Mouse (Mus musculus): Measurements from ENCODE around the gene Sult1a1. TPM values are rescaled to one million over a fixed set of nuclear protein-coding genes. Genes with fewer than 3 reads are reported as not detected.

The Sult1a1 gene
- polyA plus RNA-seq, 1 experiment from 2014 or later: 58.4 TPM

GRCm38 (mm10) chr7:126663646-126664045 lies 12.6 kb downstream of the Sult1a1 start:
- no peaks in the 10 kb centered on the region for H3K9me3 ChIP-seq (ENCODE audit: low read length)
- no peaks in the 10 kb centered on the region for H3K36me3 ChIP-seq (ENCODE audit: insufficient read depth, low read length)
- DNase-seq (ENCODE audit: low spot score): peak; percentile 49
- no peaks in the 10 kb centered on the region for H3K27me3 ChIP-seq (replicated peaks; ENCODE audit: insufficient read depth, low read length)
- TF ChIP-seq CTCF (IDR thresholded peaks at IDR 0.05): no peak
- H3K4me3 ChIP-seq (ENCODE audit: low read depth, low read length): no peak overlapping the region
- peak overlapping the region; percentile 35; the same call in 1 of the 2 replicates for H3K27ac ChIP-seq (ENCODE audit: low read length)
- no peak overlapping the region for H3K4me2 ChIP-seq (replicated peaks; ENCODE audit: low read depth, low read length)
- no peak overlapping the region for H3K9ac ChIP-seq (replicated peaks; ENCODE audit: low read depth)
- WGBS: 36% methylated on average over 8 of the region's 8 CpGs
- H3K4me1 ChIP-seq (ENCODE audit: insufficient read depth, low read depth, low read length): peaks cover 5% of the 10 kb centered on the region; the same call in 1 of the 2 replicates
- ATAC-seq: peak; percentile 81

GRCm38 (mm10) chr7:126659771-126660170 lies 16.5 kb downstream of the Sult1a1 start:
- DNase-seq (ENCODE audit: low spot score): no peak
- TF ChIP-seq CTCF (IDR thresholded peaks at IDR 0.05) (no peak), EP300 (IDR thresholded peaks at IDR 0.05) (no peak)
- H3K4me1 ChIP-seq (ENCODE audit: insufficient read depth, low read depth, low read length): peaks cover 5% of the 10 kb centered on the region; the same call in 1 of the 2 replicates
- H3K27me3 ChIP-seq (replicated peaks; ENCODE audit: insufficient read depth, low read length): no peaks in the 10 kb centered on the region
- no peak for ATAC-seq
- WGBS: 92% methylated on average over 3 of the region's 3 CpGs
- H3K9ac ChIP-seq (replicated peaks; ENCODE audit: low read depth): no peak overlapping the region
- H3K4me2 ChIP-seq (replicated peaks; ENCODE audit: low read depth, low read length): no peak overlapping the region
- H3K27ac ChIP-seq (ENCODE audit: low read length): no peak overlapping the region
- no peak overlapping the region for H3K4me3 ChIP-seq (ENCODE audit: low read depth, low read length)
- no peaks in the 10 kb centered on the region for H3K36me3 ChIP-seq (ENCODE audit: insufficient read depth, low read length)
- no peaks in the 10 kb centered on the region for H3K9me3 ChIP-seq (ENCODE audit: low read length)

DNA sequence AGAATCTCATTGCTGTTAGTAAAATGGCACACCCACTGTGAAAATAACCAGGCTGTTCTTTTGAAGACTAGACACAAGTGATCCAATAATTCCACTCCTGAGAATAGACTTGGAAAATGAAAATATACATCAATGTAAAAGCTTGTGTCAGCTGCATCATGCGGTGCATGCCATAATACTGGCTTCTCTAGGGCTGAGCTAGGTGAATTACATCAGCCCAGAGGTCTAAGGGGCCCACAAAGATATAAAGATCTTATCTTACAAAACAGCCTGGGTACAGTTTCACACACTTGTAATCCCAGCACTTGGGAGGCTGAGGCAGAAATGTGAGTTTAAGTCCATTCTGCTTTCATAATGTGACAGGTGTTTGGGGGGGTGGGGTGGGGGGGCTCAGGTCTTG lies 18.7 kb downstream of the Sult1a1 start:
- no peaks in the 10 kb centered on the region for H3K36me3 ChIP-seq (ENCODE audit: insufficient read depth, low read length)
- 91% methylated on average over 1 of the region's 1 CpGs for WGBS
- H3K4me1 ChIP-seq (ENCODE audit: insufficient read depth, low read depth, low read length): no peaks in the 10 kb centered on the region
- H3K9me3 ChIP-seq (ENCODE audit: low read length): no peaks in the 10 kb centered on the region
- TF ChIP-seq CTCF (IDR thresholded peaks at IDR 0.05) (no peak), EP300 (IDR thresholded peaks at IDR 0.05) (no peak)
- H3K27me3 ChIP-seq (replicated peaks; ENCODE audit: insufficient read depth, low read length): no peaks in the 10 kb centered on the region
- H3K9ac ChIP-seq (replicated peaks; ENCODE audit: low read depth): no peak overlapping the region
- no peak overlapping the region for H3K4me3 ChIP-seq (ENCODE audit: low read depth, low read length)
- H3K4me2 ChIP-seq (replicated peaks; ENCODE audit: low read depth, low read length): no peak overlapping the region
- no peak for ATAC-seq
- H3K27ac ChIP-seq (ENCODE audit: low read length): no peak overlapping the region
- no peak for DNase-seq (ENCODE audit: low spot score)

DNA sequence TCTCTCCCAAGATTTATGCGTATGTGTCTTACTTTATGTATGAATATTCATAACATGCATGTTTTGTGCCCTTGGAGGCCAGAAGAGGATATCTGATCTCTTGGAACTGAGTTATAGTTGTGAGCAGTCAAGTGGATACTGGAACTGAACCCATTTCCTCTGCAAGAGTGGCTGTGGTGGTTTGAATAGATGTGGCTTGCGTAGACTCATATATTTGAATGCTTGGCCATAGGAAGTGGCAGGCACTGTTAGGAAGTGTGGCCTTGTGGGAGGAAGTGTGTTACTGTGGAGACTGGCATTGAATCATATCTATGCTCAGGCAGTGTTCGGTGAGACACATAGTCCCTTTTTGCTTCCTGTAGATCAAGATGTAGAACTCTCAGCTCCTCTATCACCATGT lies 20.5 kb downstream of the Sult1a1 start:
- no peak overlapping the region for H3K4me3 ChIP-seq (ENCODE audit: low read depth, low read length)
- H3K36me3 ChIP-seq (ENCODE audit: insufficient read depth, low read length): no peaks in the 10 kb centered on the region
- H3K9ac ChIP-seq (replicated peaks; ENCODE audit: low read depth): no peak overlapping the region
- 79% methylated on average over 3 of the region's 3 CpGs for WGBS
- no peaks in the 10 kb centered on the region for H3K4me1 ChIP-seq (ENCODE audit: insufficient read depth, low read depth, low read length)
- peak; percentile 28 for DNase-seq (ENCODE audit: low spot score)
- no peak for TF ChIP-seq EP300 (IDR thresholded peaks at IDR 0.05)
- TF ChIP-seq CTCF (IDR thresholded peaks at IDR 0.05): no peak
- H3K4me2 ChIP-seq (replicated peaks; ENCODE audit: low read depth, low read length): no peak overlapping the region
- no peaks in the 10 kb centered on the region for H3K27me3 ChIP-seq (replicated peaks; ENCODE audit: insufficient read depth, low read length)
- no peaks in the 10 kb centered on the region for H3K9me3 ChIP-seq (ENCODE audit: low read length)
- peak; percentile 40; the same call in 1 of the 2 replicates for ATAC-seq
- no peak overlapping the region for H3K27ac ChIP-seq (ENCODE audit: low read length)

GRCm38 (mm10) chr7:126653991-126654390 lies 22.2 kb downstream of the Sult1a1 start:
- Histone ChIP-seq H3K36me3 (ENCODE audit: insufficient read depth, low read length) (no peaks in the 10 kb centered on the region), H3K4me2 (replicated peaks; ENCODE audit: low read depth, low read length) (no peak overlapping the region), H3K27me3 (replicated peaks; ENCODE audit: insufficient read depth, low read length) (no peaks in the 10 kb centered on the region), H3K4me3 (ENCODE audit: low read depth, low read length) (no peak overlapping the region), H3K4me1 (ENCODE audit: insufficient read depth, low read depth, low read length) (0 out of 2 replicates have a peak, but pooled peaks cover 3% of the 10 kb centered on the region), H3K27ac (ENCODE audit: low read length) (no peak overlapping the region), H3K9me3 (ENCODE audit: low read length) (no peaks in the 10 kb centered on the region), H3K9ac (replicated peaks; ENCODE audit: low read depth) (no peak overlapping the region)
- DNase-seq (ENCODE audit: low spot score) (no peak), ATAC-seq (no peak)
- WGBS: 59% methylated on average over 2 of the region's 2 CpGs
- TF ChIP-seq CTCF (IDR thresholded peaks at IDR 0.05): no peak
- TF ChIP-seq EP300 (IDR thresholded peaks at IDR 0.05): no peak

- ATAC-seq (no peak), DNase-seq (ENCODE audit: low spot score) (no peak)
- Histone ChIP-seq H3K27me3 (replicated peaks; ENCODE audit: insufficient read depth, low read length) (no peaks in the 10 kb centered on the region), H3K9ac (replicated peaks; ENCODE audit: low read depth) (no peak overlapping the region), H3K9me3 (ENCODE audit: low read length) (no peaks in the 10 kb centered on the region), H3K4me3 (ENCODE audit: low read depth, low read length) (no peak overlapping the region), H3K4me1 (ENCODE audit: insufficient read depth, low read depth, low read length) (0 out of 2 replicates have a peak, but pooled peaks cover 3% of the 10 kb centered on the region), H3K4me2 (replicated peaks; ENCODE audit: low read depth, low read length) (no peak overlapping the region), H3K27ac (ENCODE audit: low read length) (no peak overlapping the region), H3K36me3 (ENCODE audit: insufficient read depth, low read length) (no peaks in the 10 kb centered on the region)
- no peak for TF ChIP-seq CTCF (IDR thresholded peaks at IDR 0.05)
- TF ChIP-seq EP300 (IDR thresholded peaks at IDR 0.05): peak; percentile 78
- 37% methylated on average over 2 of the region's 2 CpGs for WGBS
These were observed 25.4 kb downstream of the Sult1a1 start for GRCm38 (mm10) chr7:126650852-126651251.

All from lung, postnatal 0 days (tissue).